ENCODE assay signal across 9 mouse cellular contexts in genomic region chr5:138279585-138280424, GRCm38 (mm10). TPM values are rescaled to one million over a fixed set of nuclear protein-coding genes. Genes with fewer than 3 reads are reported as not detected.
DNase-seq lines count a peak whose midpoint lies in the region; TF ChIP-seq lines count a peak whose summit lies in the region.
"Had no signal": no experiment of that assay in that cellular context is flagged by ENCODE, and none has a peak within 500 bp of the region (broad histone marks: within the 10 kb centered on the region; RNA-seq: fewer than 3 reads in every experiment).

Gene Gm43720 (minus strand): TSS chr5:138279958.
Gene Gpc2 (minus strand): TSS chr5:138280005.
Gene Stag3 (plus strand): TSS chr5:138280240.

- peak; percentile 84 to 87 for DNase-seq in B cell, adult 2 months
- DNase-seq in brain, embryonic 14.5 days (ENCODE audit: low read depth), result peak; percentile 100
- peak; percentile 99 for DNase-seq in heart, embryonic 10.5 days (ENCODE audit: low spot score)
- peak; percentile 75 for DNase-seq in kidney, adult 9 months
- DNase-seq in liver, adult 2 months (ENCODE audit: extremely low read depth, low read depth, low spot score), result peak; percentile 67
- DNase-seq in monocyte, adult 2 months (ENCODE audit: low read depth in 1 of 2, low spot score in 2 of 2), result peak; percentile 64 to 76
- DNase-seq in spleen, postnatal 10 days (ENCODE audit: low spot score in 2 of 2), result peak; percentile 68 to 86

- whole genome bisulfite sequencing in heart, embryonic 10.5 days, result 1% methylated on average over 56 of the region's 56 CpGs
- 2% methylated on average over 56 of the region's 56 CpGs for WGBS in liver, adult 2 months

- no peaks in the 10 kb centered on the region for H3K79me2 ChIP-seq in liver, adult 2 months (ENCODE audit: control insufficient read depth, insufficient read depth, low read length)

- peaks cover 26% of the 10 kb centered on the region for H3K27me3 ChIP-seq in erythroblast, embryonic 14.5 days (ENCODE audit: control insufficient read depth)
- H3K27me3 ChIP-seq in heart, embryonic 10.5 days (ENCODE audit: insufficient read depth, poor library complexity, severe bottlenecking), result peaks cover 20% of the 10 kb centered on the region; the same call in 1 of the 2 replicates
- H3K27me3 ChIP-seq in liver, adult 2 months (ENCODE audit: control insufficient read depth, insufficient read depth, low read length), result no peaks in the 10 kb centered on the region

- H3K36me3 ChIP-seq in erythroblast, embryonic 14.5 days (ENCODE audit: control insufficient read depth), result peaks cover 5% of the 10 kb centered on the region; the same call in 1 of the 2 replicates
- peaks cover 19% of the 10 kb centered on the region for H3K36me3 ChIP-seq in heart, embryonic 10.5 days
- H3K36me3 ChIP-seq in liver, adult 2 months (ENCODE audit: control insufficient read depth, insufficient read depth, low read length), result no peaks in the 10 kb centered on the region

- H3K9ac ChIP-seq in liver, adult 2 months (ENCODE audit: low read depth, low read length), result no peak within 1 kb of the TSS

- peaks cover 24% of the 10 kb centered on the region for H3K4me1 ChIP-seq in erythroblast, embryonic 14.5 days (ENCODE audit: control insufficient read depth)
- H3K4me1 ChIP-seq in heart, embryonic 10.5 days, result peaks cover 38% of the 10 kb centered on the region
- no peaks in the 10 kb centered on the region for H3K4me1 ChIP-seq in liver, adult 2 months (ENCODE audit: control insufficient read depth, insufficient read depth, low read length)

- H3K4me3 ChIP-seq in erythroblast, embryonic 14.5 days (replicated peaks), result peak within 1 kb of the TSS; percentile 62
- peak within 1 kb of the TSS; percentile 75 for H3K4me3 ChIP-seq in heart, embryonic 10.5 days
- peak within 1 kb of the TSS; percentile 8; the same call in 1 of the 2 replicates for H3K4me3 ChIP-seq in liver, adult 2 months (ENCODE audit: insufficient read depth, low read depth, low read length)

- no peak for TF ChIP-seq CTCF in brain, embryonic 14.5 days (IDR thresholded peaks at IDR 0.05; ENCODE audit: borderline replicate concordance, extremely low read depth, insufficient read depth, insufficient read length)
- TF ChIP-seq CTCF in liver, adult 2 months (IDR thresholded peaks at IDR 0.05; ENCODE audit: low read depth, low read length), result no peak

- TF ChIP-seq POLR2A in brain, embryonic 14.5 days (IDR thresholded peaks at IDR 0.05; ENCODE audit: borderline replicate concordance, extremely low read depth, insufficient read depth, insufficient read length, poor library complexity, severe bottlenecking), result peak; percentile 54; the same call in 1 of the 2 replicates
- no peak for TF ChIP-seq POLR2A in liver, adult 2 months (IDR thresholded peaks at IDR 0.05; ENCODE audit: extremely low read depth, insufficient read depth, low read length)

- peaks cover 7% of the 10 kb centered on the region for H3K9me3 ChIP-seq in erythroblast, embryonic 14.5 days (ENCODE audit: control insufficient read depth, low read length)
- H3K9me3 ChIP-seq in heart, embryonic 10.5 days, result no peaks in the 10 kb centered on the region

- H3K27ac ChIP-seq in heart, embryonic 10.5 days, result peak within 1 kb of the TSS; percentile 83
- no peak within 1 kb of the TSS for H3K27ac ChIP-seq in liver, adult 2 months (replicated peaks; ENCODE audit: insufficient read depth, low read depth, low read length)

RNA-seq across cellular contexts. Expression of gene Gm43720, which starts in this region (rescaled TPM):
- 0.44 and 0.48 TPM in 2 replicates for polyA plus RNA-seq in brain, embryonic 14.5 days (2012; rRNA removed)
- polyA plus RNA-seq in erythroblast, embryonic 14.5 days (2012), result not detected in 2 replicates
- polyA plus RNA-seq in heart, embryonic 10.5 days (2016; fragmentation: Nextera tagmentation; extraction: Ambion mirVana), result 0.07 and 0.16 TPM in 2 replicates
- not detected in 2 replicates for total RNA-seq in liver, adult 2 months (2014; rRNA removed)
- polyA plus RNA-seq in liver, adult 2 months (2012; rRNA removed), result not detected in 2 replicates
- total RNA-seq: CH12.LX had no signal

RNA-seq across cellular contexts. Expression of gene Gpc2, which starts in this region (rescaled TPM):
- polyA plus RNA-seq in brain, embryonic 14.5 days (2012; rRNA removed), result 564 and 797 TPM in 2 replicates
- polyA plus RNA-seq in erythroblast, embryonic 14.5 days (2012), result 0.06 and 0.07 TPM in 2 replicates
- 11.1 and 18.0 TPM in 2 replicates for polyA plus RNA-seq in heart, embryonic 10.5 days (2016; fragmentation: Nextera tagmentation; extraction: Ambion mirVana)
- total RNA-seq in liver, adult 2 months (2014; rRNA removed), result 0.09 TPM in 1 of 2 replicates, not detected in the other
- 0.15 and 0.18 TPM in 2 replicates for polyA plus RNA-seq in liver, adult 2 months (2012; rRNA removed)
- total RNA-seq: CH12.LX had no signal

RNA-seq across cellular contexts. Expression of gene Stag3, which starts in this region (rescaled TPM):
- polyA plus RNA-seq in brain, embryonic 14.5 days (2012; rRNA removed), result 19.6 TPM in 2 replicates
- 3.2 and 4.9 TPM in 2 replicates for polyA plus RNA-seq in erythroblast, embryonic 14.5 days (2012)
- 4.1 and 4.2 TPM in 2 replicates for polyA plus RNA-seq in heart, embryonic 10.5 days (2016; fragmentation: Nextera tagmentation; extraction: Ambion mirVana)
- total RNA-seq in liver, adult 2 months (2014; rRNA removed), result 0.07 and 0.09 TPM in 2 replicates
- 0.09 TPM in 1 of 2 replicates, not detected in the other for polyA plus RNA-seq in liver, adult 2 months (2012; rRNA removed)
- total RNA-seq: CH12.LX had no signal

Comparison
In these comparisons a context has a peak if more than half of its experiments do, and no peak if none do; other contexts are left out.
1. RNA of gene Gpc2 (polyA plus RNA-seq): 564 to 797 TPM in brain, embryonic 14.5 days; 11.1 to 18.0 TPM in heart, embryonic 10.5 days, 0.15 to 0.18 TPM in liver, adult 2 months and 0.06 to 0.07 TPM in erythroblast, embryonic 14.5 days; every median in the first group is over 10 times any median in the second.
2. Peak in DNase-seq and H3K4me3 ChIP-seq in liver, adult 2 months; RNA of the genes that start here not detected or under 1 TPM.
3. H3K4me3 ChIP-seq: peak in every context shown above with its lines; median percentile 75 in heart, embryonic 10.5 days; 62 in erythroblast, embryonic 14.5 days; 8 in liver, adult 2 months.
4. Peak in every context shown above with its lines, with median percentiles within 50 percentile points of each other: DNase-seq.